Mouse (Mus musculus): Measurements from ENCODE around the gene Aar2. TPM values are rescaled to one million over a fixed set of nuclear protein-coding genes. Genes with fewer than 3 reads are reported as not detected.
"Not testable (repeated sequence)": the region's sequence is repeated elsewhere in the genome, so short reads cannot be mapped to it uniquely, and the experiment has no call there.

The Aar2 gene
- total RNA-seq (2021): 10 to 100 TPM; 22.0 to 22.4 TPM
- long read RNA-seq, experiment 1, transcript Aar2-202 (5 exons, 2,766 nt): minor isoform, 9 of 66 reads
- long read RNA-seq, experiment 1, transcript Aar2-201 (4 exons, 3,427 nt): major isoform, 52 of 66 reads
- long read RNA-seq, experiment 1, partial matches to known transcripts: 3 of 66 reads
- long read RNA-seq, experiment 1, other reads (novel, unspliced or antisense): 2 of 66 reads
- long read RNA-seq, experiment 2, transcript Aar2-201 (4 exons, 3,427 nt): major isoform, 66 of 78 reads
- long read RNA-seq, experiment 2, partial matches to known transcripts: 5 of 78 reads
- long read RNA-seq, experiment 2, other reads (novel, unspliced or antisense): 4 of 78 reads

DNA sequence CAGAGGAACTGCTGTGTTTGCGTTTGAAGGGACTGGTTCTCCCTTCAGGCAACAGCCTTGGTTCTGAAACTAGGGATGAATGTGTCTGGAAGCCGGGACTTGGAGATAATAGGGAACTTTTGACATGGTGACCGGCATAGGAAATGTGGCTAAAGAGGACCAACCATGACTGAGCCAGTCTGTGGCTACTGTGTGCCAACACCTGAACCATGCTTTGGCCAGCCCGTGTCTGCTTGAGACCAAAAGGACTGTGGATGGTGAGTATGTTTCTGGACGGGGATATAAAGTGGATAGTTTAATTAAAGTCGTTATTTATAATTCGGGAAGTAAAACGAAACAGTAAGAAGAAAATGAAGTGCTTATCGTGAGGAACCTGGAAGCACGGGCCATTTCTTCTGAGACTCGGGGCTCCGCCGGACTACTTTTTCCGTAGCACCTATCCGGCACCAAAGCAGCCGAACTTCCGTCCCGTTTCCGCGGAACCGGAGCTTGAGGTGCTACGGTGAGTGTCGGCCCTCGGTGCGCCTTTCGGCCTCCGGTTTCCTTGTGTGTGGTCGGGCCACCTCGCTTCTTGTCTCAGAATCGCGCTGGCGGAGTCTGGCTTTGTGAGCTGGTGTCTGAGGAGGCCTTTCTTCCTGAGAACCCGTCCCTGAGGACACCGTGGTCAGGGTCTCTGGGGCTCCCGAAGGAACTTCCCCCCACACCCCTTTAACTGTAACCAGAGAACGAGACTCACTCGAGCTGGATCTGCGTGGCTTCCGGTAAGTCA lies at the start of gene Aar2:
Gene Aar2 (plus strand): TSS at position 462 of the 769 bp plus-strand sequence.
- Histone ChIP-seq H3K4me3 (peak within 1 kb of the TSS; percentile 84), H3K27ac (peak within 1 kb of the TSS; percentile 91)
- TF ChIP-seq CTCF (IDR thresholded peaks at IDR 0.05): no peak
- intact Hi-C loops (cut with DNase I): loop anchor here (5.0 kb wide), 1 partner anchor 170 kb away; no protein-coding TSS in a partner anchor
- DNase-seq: peak; percentile 86

DNA sequence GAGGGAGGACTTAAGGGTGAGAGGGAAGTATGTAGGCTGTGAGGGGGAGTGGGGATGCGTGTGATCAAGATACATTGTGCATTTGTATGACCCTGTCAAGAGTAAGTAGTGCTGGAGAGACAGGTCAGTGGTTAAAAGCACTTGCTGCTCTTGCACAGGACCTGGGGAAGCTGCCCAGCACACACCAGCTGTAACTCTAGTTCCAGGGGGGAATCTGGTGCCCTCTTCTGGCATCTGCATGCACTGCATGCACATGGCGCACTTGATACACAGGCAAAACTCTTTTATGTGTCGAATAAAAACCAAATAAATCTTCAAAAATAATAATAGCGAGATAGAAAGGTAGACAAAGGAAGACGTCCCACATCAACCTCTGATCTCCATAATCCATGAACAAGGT lies 49.5 kb upstream of the Aar2 start:
- intact Hi-C loops (cut with DNase I): loop anchor here (5.0 kb wide), 1 partner anchor 76 kb away; the partner anchor contains the start of gene Epb41l1
- DNase-seq: peak; percentile 76
- peak; percentile 92 for TF ChIP-seq CTCF (IDR thresholded peaks at IDR 0.05)
- Histone ChIP-seq H3K27ac (no peak overlapping the region), H3K4me3 (no peak overlapping the region)

DNA sequence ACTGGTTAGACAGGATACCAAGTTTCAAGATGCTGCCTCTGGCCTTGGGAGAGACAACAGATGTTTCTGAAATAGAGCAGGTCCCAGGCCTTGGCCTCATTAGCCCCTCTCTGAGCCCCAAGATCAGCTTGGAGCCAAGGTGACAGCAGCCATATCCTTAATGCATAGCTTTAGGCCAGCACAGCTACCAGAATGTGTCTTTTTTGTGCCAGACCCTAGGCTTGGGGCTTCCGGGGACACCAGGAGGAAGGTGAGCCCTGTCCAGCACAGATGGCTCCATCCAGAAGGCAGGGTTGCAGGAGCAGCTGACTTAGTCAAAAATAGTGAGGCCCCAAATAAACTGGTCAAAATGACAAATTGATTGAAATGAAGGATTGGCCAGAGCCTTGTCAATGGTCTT lies 46.4 kb upstream of the Aar2 start:
- Histone ChIP-seq H3K4me3 (no peak overlapping the region), H3K27ac (no peak overlapping the region)
- intact Hi-C loops (cut with DNase I): no loop called here
- TF ChIP-seq CTCF (IDR thresholded peaks at IDR 0.05): no peak
- no peak for DNase-seq

DNA sequence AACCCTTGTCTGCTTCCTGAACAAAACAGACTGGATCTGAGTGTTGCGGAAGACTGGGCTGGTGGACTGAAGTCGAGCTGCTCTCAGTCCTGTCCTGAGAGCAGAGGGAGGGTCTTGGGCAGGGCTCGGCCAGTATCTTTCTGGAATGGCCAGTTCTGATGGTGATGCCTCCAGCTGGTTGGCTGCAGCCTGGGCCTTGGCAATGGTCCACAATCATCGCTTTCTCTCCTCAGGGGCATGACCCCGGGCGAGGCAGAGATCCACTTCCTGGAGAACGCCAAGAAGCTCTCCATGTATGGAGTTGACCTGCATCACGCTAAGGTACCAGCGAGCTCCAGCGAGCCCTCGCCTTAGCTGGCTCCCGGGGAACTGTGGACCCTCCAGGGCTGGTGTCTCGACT lies 41.9 kb upstream of the Aar2 start:
- H3K4me3 ChIP-seq: no peak overlapping the region
- H3K27ac ChIP-seq: no peak overlapping the region
- TF ChIP-seq CTCF (IDR thresholded peaks at IDR 0.05): no peak
- no peak for DNase-seq
- intact Hi-C loops (cut with DNase I): no loop called here

DNA sequence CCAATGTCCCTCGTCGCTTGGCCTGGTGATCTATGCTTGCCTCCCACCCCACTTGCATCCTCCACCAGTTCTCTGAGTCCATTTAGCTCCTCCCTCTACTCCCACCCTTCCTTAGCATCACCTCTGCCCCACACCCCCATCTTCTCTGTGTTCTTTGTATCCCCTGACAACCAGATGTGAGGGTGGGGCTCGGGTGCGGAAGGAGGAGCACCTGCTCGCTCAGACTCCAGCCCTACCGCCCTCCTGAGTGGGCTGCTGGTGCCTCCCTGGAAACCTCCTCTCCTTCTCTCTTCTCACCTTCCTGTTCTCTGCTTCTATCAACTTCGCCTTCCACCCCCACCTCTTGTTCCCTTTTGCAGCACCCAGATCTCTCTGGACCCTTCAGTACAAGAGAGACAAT lies 35.4 kb upstream of the Aar2 start:
- intact Hi-C loops (cut with DNase I): no loop called here
- TF ChIP-seq CTCF (IDR thresholded peaks at IDR 0.05): no peak
- no peak for DNase-seq
- H3K27ac ChIP-seq: no peak overlapping the region
- H3K4me3 ChIP-seq: no peak overlapping the region

DNA sequence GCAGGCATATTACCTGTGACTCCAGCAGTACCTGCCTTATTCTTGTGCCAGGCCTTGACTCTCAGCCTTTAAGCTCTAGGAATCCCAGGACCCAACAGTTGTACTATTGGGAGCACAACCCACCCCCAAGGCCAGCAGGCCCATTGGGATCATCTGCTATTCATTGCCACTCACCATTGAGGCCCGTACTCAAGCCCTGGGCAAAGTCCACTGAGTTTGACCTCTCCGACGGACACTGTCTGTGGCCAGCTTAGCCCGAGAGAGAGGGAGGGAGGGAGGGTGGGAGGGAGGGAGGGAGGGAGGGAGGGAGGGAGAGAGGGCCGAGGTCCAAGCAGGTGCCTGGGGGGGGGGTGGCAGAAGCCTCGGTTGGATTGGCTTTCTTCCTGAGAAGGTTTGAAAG lies 34.8 kb upstream of the Aar2 start:
- no peak for DNase-seq
- intact Hi-C loops (cut with DNase I): no loop called here
- no peak for TF ChIP-seq CTCF (IDR thresholded peaks at IDR 0.05)
- Histone ChIP-seq H3K27ac (no peak overlapping the region), H3K4me3 (no peak overlapping the region)

DNA sequence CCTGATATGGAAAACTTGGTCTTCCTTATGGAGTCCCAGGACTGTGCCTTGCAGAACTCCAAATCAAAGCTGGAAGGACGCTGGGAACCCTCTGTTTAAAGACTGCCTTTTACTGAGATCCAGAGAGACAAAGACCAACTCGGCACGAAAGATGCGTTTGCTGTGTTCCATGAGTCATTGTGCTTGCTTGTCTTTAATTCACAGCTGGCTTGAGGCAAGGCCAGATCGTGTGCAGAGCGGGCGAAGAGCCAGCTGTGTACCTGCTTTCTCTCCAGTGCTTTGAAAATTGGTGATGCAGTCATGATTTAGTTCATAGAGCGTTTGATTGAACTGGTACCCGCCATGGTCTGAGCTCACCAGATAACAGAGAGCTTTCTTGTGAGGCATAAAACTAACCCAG lies 32.3 kb upstream of the Aar2 start:
- no peak for DNase-seq
- Histone ChIP-seq H3K4me3 (no peak overlapping the region), H3K27ac (no peak overlapping the region)
- TF ChIP-seq CTCF (IDR thresholded peaks at IDR 0.05): no peak
- intact Hi-C loops (cut with DNase I): loop anchor here (5.0 kb wide), 1 partner anchor 173 kb away; no protein-coding TSS in a partner anchor

DNA sequence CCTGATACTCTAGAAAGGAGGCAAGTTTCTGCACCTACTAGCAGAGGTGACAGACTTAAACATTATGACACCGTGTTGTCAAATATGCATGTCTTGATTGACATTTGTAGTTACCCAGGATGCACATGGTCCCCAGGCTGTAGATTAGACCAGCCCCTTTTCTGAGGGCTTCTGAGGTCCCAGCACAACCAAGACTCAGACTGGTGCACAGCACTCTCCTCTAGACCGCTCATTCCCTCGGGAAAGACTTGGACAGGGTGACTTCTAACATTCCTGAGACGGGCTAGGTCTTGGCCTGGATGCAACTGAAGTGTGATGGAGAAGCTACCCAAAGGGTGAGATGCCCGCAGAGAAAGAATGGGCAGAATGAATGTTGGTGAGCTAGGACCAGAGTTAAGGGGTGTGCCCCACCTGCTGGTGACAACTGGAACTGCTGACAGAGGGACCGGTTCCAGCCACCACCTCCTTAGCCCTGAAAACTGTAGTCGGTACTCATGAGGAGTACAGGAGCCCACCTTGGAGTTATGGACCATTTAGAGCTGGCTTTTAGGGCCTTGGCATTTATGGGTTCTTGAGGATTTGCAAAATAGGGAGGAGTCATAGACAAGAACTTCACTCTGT lies 31.7 kb upstream of the Aar2 start:
- DNase-seq: peak; percentile 78
- Histone ChIP-seq H3K4me3 (no peak overlapping the region), H3K27ac (no peak overlapping the region)
- TF ChIP-seq CTCF (IDR thresholded peaks at IDR 0.05): no peak; the same call in 1 of the 2 replicates
- intact Hi-C loops (cut with DNase I): loop anchor here (5.0 kb wide), 1 partner anchor 173 kb away; no protein-coding TSS in a partner anchor

DNA sequence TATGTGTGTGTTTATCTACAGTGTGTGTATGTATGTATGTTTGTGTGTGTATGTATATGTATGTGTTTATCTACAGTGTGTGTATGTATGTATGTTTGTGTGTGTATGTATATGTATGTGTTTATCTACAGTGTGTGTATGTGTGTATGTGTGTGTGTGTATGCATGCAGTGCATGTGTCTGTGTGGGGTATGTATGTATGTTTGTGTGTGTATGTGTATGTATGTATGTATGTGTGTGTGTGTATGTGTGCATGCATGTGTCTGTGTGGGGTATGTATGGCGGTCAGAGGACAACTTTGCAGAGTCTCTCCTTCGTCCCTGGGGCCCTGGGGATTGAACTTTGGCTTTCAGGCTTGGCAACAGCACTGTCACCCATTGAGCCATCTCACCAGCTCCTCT lies 30.7 kb upstream of the Aar2 start:
- intact Hi-C loops (cut with DNase I): loop anchor here (5.0 kb wide), 1 partner anchor 174 kb away; no protein-coding TSS in a partner anchor
- H3K4me3 ChIP-seq, DNase-seq, H3K27ac ChIP-seq: not testable (repeated sequence)

DNA sequence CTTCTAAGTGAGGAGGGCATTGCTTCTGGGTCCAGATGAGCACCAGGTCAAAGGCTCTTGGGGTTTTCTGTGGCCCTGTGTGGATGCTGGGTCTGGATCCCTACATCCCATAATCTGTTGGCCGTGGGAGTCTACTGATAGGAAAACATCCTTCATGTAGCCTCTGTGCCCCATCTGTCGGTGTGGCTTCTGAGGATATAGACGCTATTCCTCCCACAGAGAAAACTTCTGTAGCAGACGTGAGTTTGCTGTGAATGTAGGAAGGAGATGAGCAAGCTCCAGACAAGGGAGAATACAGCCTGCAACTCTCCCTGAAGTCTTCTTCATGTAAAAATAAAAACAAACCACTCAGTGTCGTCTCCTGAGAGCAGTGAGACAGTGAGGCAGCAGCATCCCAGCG lies 29.1 kb upstream of the Aar2 start:
- no peak overlapping the region for H3K4me3 ChIP-seq
- intact Hi-C loops (cut with DNase I): loop anchor here (5.0 kb wide), 1 partner anchor 176 kb away; no protein-coding TSS in a partner anchor
- DNase-seq: no peak
- H3K27ac ChIP-seq: no peak overlapping the region
- no peak for TF ChIP-seq CTCF (IDR thresholded peaks at IDR 0.05)

DNA sequence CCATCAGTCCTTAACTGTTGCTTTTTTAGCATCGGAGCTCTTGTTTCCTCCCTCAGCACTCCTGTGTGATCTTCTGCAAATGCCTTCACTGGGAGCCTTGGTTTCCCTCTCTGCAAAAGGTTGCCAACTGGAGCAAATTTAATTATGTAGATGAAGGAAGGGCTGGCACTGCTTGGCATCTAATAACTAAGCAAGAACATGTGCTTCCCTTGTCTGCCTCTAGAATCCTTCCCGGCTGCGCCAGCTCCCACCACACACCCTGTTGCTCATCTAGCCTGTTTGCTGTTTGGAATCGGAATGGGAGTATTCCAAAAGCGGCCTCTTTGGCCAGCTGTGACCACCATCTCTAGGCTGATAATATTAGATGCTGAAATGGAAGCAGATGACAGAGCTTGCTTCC lies 27.8 kb upstream of the Aar2 start:
- H3K4me3 ChIP-seq: no peak overlapping the region
- no peak for TF ChIP-seq CTCF (IDR thresholded peaks at IDR 0.05)
- intact Hi-C loops (cut with DNase I): loop anchor here (5.0 kb wide), 1 partner anchor 177 kb away; no protein-coding TSS in a partner anchor
- H3K27ac ChIP-seq: no peak overlapping the region
- no peak for DNase-seq

DNA sequence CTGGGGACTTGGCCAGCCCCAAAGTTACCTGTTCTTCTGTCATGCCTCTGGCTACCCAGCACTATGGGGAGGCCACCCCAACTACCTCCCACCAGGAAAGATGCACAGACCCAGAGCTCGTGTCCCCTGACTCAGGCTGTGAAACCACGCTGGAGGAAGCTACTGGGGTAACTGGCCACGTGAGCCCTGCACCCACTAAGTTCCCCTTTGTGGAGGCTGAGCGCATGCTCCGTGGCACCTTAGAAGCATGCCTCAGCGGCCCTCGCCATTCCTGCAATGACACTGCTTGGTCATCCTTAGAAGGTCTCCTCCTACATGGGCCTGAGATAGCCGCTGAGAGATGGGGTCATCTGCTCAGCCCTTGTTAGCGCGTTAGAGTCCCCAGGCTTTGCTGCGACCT lies 24.4 kb upstream of the Aar2 start:
- no peak overlapping the region for H3K27ac ChIP-seq
- intact Hi-C loops (cut with DNase I): no loop called here
- no peak for TF ChIP-seq CTCF (IDR thresholded peaks at IDR 0.05)
- no peak for DNase-seq
- no peak overlapping the region for H3K4me3 ChIP-seq

DNA sequence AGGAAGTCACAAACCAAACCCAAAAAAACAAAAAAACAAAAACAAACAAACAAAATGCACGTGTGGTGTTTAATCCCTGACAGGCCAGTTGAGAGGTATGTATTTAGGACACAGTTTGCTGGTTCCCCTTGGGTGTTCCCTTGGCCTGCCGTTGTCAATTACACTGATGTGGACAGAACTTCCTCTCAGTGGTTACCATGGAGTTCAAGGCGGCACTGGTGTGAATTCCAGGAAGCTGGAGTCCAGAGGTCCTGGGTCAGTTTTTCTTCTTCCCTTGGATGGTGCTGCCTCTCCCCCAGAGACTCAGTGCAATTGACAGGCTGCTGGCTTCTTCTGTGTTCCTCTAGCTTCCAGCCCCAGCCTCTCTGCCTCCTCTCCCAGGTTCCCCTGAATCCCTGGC lies 23.3 kb upstream of the Aar2 start:
- no peak for TF ChIP-seq CTCF (IDR thresholded peaks at IDR 0.05)
- no peak overlapping the region for H3K27ac ChIP-seq
- no peak for DNase-seq
- no peak overlapping the region for H3K4me3 ChIP-seq
- intact Hi-C loops (cut with DNase I): no loop called here
